Mouse (Mus musculus): ENCODE measurements around the gene Rnf38. TPM values are rescaled to one million over a fixed set of nuclear protein-coding genes. Genes with fewer than 3 reads are reported as not detected.

The Rnf38 gene
- polyA plus RNA-seq, 1 experiment from 2014 or later: 34.8 TPM

GRCm38 (mm10) chr4:44187431-44187830, 46.2 kb downstream of the Rnf38 start:
- H3K36me3 ChIP-seq (replicated peaks): no peaks in the 10 kb centered on the region
- H3K4me1 ChIP-seq: 0 out of 2 replicates have a peak, but pooled peaks cover 2% of the 10 kb centered on the region
- WGBS: 79% methylated on average over 10 of the region's 10 CpGs
- no peak overlapping the region for H3K27ac ChIP-seq (replicated peaks)
- no peak for DNase-seq (ENCODE audit: low spot score)
- H3K27me3 ChIP-seq (replicated peaks; ENCODE audit: low read depth, poor library complexity, severe bottlenecking): no peaks in the 10 kb centered on the region
- no peak overlapping the region for H3K4me3 ChIP-seq
- H3K9me3 ChIP-seq: no peaks in the 10 kb centered on the region

GRCm38 (mm10) chr4:44183862-44184261, 49.7 kb downstream of the Rnf38 start:
- Histone ChIP-seq H3K4me1 (0 out of 2 replicates have a peak, but pooled peaks cover 2% of the 10 kb centered on the region), H3K27me3 (replicated peaks; ENCODE audit: low read depth, poor library complexity, severe bottlenecking) (no peaks in the 10 kb centered on the region), H3K4me3 (no peak overlapping the region), H3K36me3 (replicated peaks) (no peaks in the 10 kb centered on the region; the same call in 1 of the 2 replicates), H3K9me3 (no peaks in the 10 kb centered on the region), H3K27ac (replicated peaks) (no peak overlapping the region)
- WGBS: 71% methylated on average over 1 of the region's 1 CpGs
- DNase-seq (ENCODE audit: low spot score): no peak

GRCm38 (mm10) chr4:44179748-44180147, 53.8 kb downstream of the Rnf38 start:
- Histone ChIP-seq H3K4me3 (no peak overlapping the region), H3K4me1 (no peaks in the 10 kb centered on the region), H3K27ac (replicated peaks) (no peak overlapping the region), H3K27me3 (replicated peaks; ENCODE audit: low read depth, poor library complexity, severe bottlenecking) (no peaks in the 10 kb centered on the region), H3K9me3 (no peaks in the 10 kb centered on the region), H3K36me3 (replicated peaks) (peaks cover 4% of the 10 kb centered on the region; the same call in 1 of the 2 replicates)
- 87% methylated on average over 5 of the region's 5 CpGs for WGBS
- no peak for DNase-seq (ENCODE audit: low spot score)

GRCm38 (mm10) chr4:44173177-44173576, 60.4 kb downstream of the Rnf38 start:
- Histone ChIP-seq H3K9me3 (no peaks in the 10 kb centered on the region), H3K4me1 (peaks cover 10% of the 10 kb centered on the region), H3K4me3 (no peak overlapping the region), H3K27ac (replicated peaks) (no peak overlapping the region), H3K27me3 (replicated peaks; ENCODE audit: low read depth, poor library complexity, severe bottlenecking) (no peaks in the 10 kb centered on the region), H3K36me3 (replicated peaks) (0 out of 2 replicates have a peak, but pooled peaks cover 2% of the 10 kb centered on the region)
- WGBS: 0% methylated on average over 1 of the region's 1 CpGs
- peak; percentile 53 for DNase-seq (ENCODE audit: low spot score)

- Histone ChIP-seq H3K9me3 (no peaks in the 10 kb centered on the region), H3K4me3 (no peak overlapping the region), H3K36me3 (replicated peaks) (no peaks in the 10 kb centered on the region), H3K4me1 (peaks cover 10% of the 10 kb centered on the region), H3K27me3 (replicated peaks; ENCODE audit: low read depth, poor library complexity, severe bottlenecking) (no peaks in the 10 kb centered on the region), H3K27ac (replicated peaks) (no peak overlapping the region)
- DNase-seq (ENCODE audit: low spot score): no peak
- WGBS: 61% methylated on average over 5 of the region's 5 CpGs
Observed at GRCm38 (mm10) chr4:44172676-44173075, 60.9 kb downstream of the Rnf38 start.

GRCm38 (mm10) chr4:44169884-44170283, 63.7 kb downstream of the Rnf38 start:
- Histone ChIP-seq H3K27ac (replicated peaks) (no peak overlapping the region), H3K4me3 (no peak overlapping the region), H3K36me3 (replicated peaks) (no peaks in the 10 kb centered on the region), H3K4me1 (peaks cover 25% of the 10 kb centered on the region), H3K27me3 (replicated peaks; ENCODE audit: low read depth, poor library complexity, severe bottlenecking) (no peaks in the 10 kb centered on the region), H3K9me3 (no peaks in the 10 kb centered on the region)
- DNase-seq (ENCODE audit: low spot score): no peak
- WGBS: 83% methylated on average over 3 of the region's 3 CpGs

- H3K27ac ChIP-seq (replicated peaks): peak overlapping the region; percentile 67; the same call in 1 of the 2 replicates
- no peaks in the 10 kb centered on the region for H3K9me3 ChIP-seq
- H3K4me3 ChIP-seq: peak overlapping the region; percentile 58
- H3K27me3 ChIP-seq (replicated peaks; ENCODE audit: low read depth, poor library complexity, severe bottlenecking): no peaks in the 10 kb centered on the region
- 5% methylated on average over 7 of the region's 7 CpGs for WGBS
- H3K36me3 ChIP-seq (replicated peaks): no peaks in the 10 kb centered on the region
- peaks cover 35% of the 10 kb centered on the region for H3K4me1 ChIP-seq
- DNase-seq (ENCODE audit: low spot score): no peak
Observed at GRCm38 (mm10) chr4:44168816-44169215, 64.8 kb downstream of the Rnf38 start.

GRCm38 (mm10) chr4:44168231-44168647, 65.3 kb downstream of the Rnf38 start:
- Histone ChIP-seq H3K27me3 (replicated peaks; ENCODE audit: low read depth, poor library complexity, severe bottlenecking) (no peaks in the 10 kb centered on the region), H3K9me3 (no peaks in the 10 kb centered on the region), H3K4me1 (peaks cover 41% of the 10 kb centered on the region), H3K4me3 (peak overlapping the region; percentile 58), H3K27ac (replicated peaks) (peak overlapping the region; percentile 67), H3K36me3 (replicated peaks) (no peaks in the 10 kb centered on the region)
- under 1% methylated on average over 26 of the region's 34 CpGs for WGBS
- DNase-seq (ENCODE audit: low spot score): peak; percentile 98

- Histone ChIP-seq H3K36me3 (replicated peaks) (no peaks in the 10 kb centered on the region), H3K4me3 (peak overlapping the region; percentile 81), H3K9me3 (no peaks in the 10 kb centered on the region), H3K27me3 (replicated peaks; ENCODE audit: low read depth, poor library complexity, severe bottlenecking) (no peaks in the 10 kb centered on the region), H3K27ac (replicated peaks) (peak overlapping the region; percentile 99), H3K4me1 (peaks cover 46% of the 10 kb centered on the region)
- under 1% methylated on average over 95 of the region's 95 CpGs for WGBS
- peak; percentile 95 for DNase-seq (ENCODE audit: low spot score)
Observed at GRCm38 (mm10) chr4:44167397-44168121, 66.0 kb downstream of the Rnf38 start.

GRCm38 (mm10) chr4:44166702-44167396, 66.7 kb downstream of the Rnf38 start:
- Histone ChIP-seq H3K4me1 (peaks cover 53% of the 10 kb centered on the region), H3K9me3 (no peaks in the 10 kb centered on the region), H3K36me3 (replicated peaks) (no peaks in the 10 kb centered on the region), H3K4me3 (peak overlapping the region; percentile 81), H3K27me3 (replicated peaks; ENCODE audit: low read depth, poor library complexity, severe bottlenecking) (no peaks in the 10 kb centered on the region), H3K27ac (replicated peaks) (peak overlapping the region; percentile 99)
- no peak for DNase-seq (ENCODE audit: low spot score)
- WGBS: 6% methylated on average over 20 of the region's 20 CpGs

GRCm38 (mm10) chr4:44164621-44165020, 69.0 kb downstream of the Rnf38 start:
- no peaks in the 10 kb centered on the region for H3K27me3 ChIP-seq (replicated peaks; ENCODE audit: low read depth, poor library complexity, severe bottlenecking)
- no peaks in the 10 kb centered on the region for H3K9me3 ChIP-seq
- no peak overlapping the region for H3K27ac ChIP-seq (replicated peaks)
- no peaks in the 10 kb centered on the region for H3K36me3 ChIP-seq (replicated peaks)
- peaks cover 64% of the 10 kb centered on the region for H3K4me1 ChIP-seq
- peak overlapping the region; percentile 81 for H3K4me3 ChIP-seq
- 79% methylated on average over 5 of the region's 5 CpGs for WGBS
- no peak for DNase-seq (ENCODE audit: low spot score)

- Histone ChIP-seq H3K27ac (replicated peaks) (no peak overlapping the region), H3K27me3 (replicated peaks; ENCODE audit: low read depth, poor library complexity, severe bottlenecking) (no peaks in the 10 kb centered on the region), H3K4me3 (no peak overlapping the region), H3K9me3 (no peaks in the 10 kb centered on the region), H3K36me3 (replicated peaks) (peaks cover 12% of the 10 kb centered on the region), H3K4me1 (peaks cover 54% of the 10 kb centered on the region)
- 81% methylated on average over 2 of the region's 2 CpGs for WGBS
- no peak for DNase-seq (ENCODE audit: low spot score)
Observed at GRCm38 (mm10) chr4:44163034-44163433, 70.6 kb downstream of the Rnf38 start.
